ENCODE assay signal across 33 mouse cellular contexts in the genomic region with DNA sequence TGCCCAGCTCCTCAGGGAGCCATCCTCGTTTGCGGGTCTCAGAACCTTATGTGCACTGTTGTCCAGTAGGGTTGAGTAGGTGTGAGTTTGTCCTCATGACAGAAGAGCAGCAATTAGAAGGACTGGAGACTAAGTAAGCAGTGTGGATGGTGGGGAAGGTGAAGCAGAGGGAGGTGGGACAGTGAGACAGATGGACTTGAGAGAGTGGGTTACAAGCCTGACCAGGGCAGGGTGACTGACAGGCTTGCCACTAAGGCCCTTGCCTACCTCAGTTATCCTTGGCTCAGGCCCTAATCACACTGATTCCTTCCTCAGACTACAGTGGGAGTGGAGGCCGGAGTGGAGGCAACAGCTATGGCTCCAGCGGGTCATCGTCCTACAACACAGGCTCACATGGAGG.
"Had no signal": no experiment of that assay in that cellular context is flagged by ENCODE, and none has a peak within 500 bp of the region (broad histone marks: within the 10 kb centered on the region; RNA-seq: fewer than 3 reads in every experiment).

No protein-coding gene starts in this region.

- H3K27me3 ChIP-seq: heart, embryonic 12.5 days; heart, embryonic 13.5 days; hindbrain, embryonic 12.5 days; hindbrain, embryonic 13.5 days; hindbrain, embryonic 15.5 days; intestine, embryonic 15.5 days; kidney, embryonic 15.5 days had no signal

- H3K9ac ChIP-seq: heart, embryonic 12.5 days; heart, embryonic 13.5 days; hindbrain, embryonic 12.5 days; hindbrain, embryonic 13.5 days; hindbrain, embryonic 14.5 days; hindbrain, embryonic 15.5 days; intestine, embryonic 15.5 days; kidney, embryonic 15.5 days had no signal

- H3K4me3 ChIP-seq: heart, embryonic 10.5 days; heart, embryonic 12.5 days; heart, embryonic 13.5 days; hindbrain, embryonic 10.5 days; hindbrain, embryonic 12.5 days; hindbrain, embryonic 13.5 days; hindbrain, embryonic 15.5 days; intestine, embryonic 15.5 days; kidney, embryonic 15.5 days; left cerebral cortex, adult 2 months had no signal

- H3K4me1 ChIP-seq: hindbrain, embryonic 10.5 days; hindbrain, embryonic 12.5 days; hindbrain, embryonic 13.5 days; intestine, embryonic 15.5 days; kidney, embryonic 15.5 days had no signal

- H3K27ac ChIP-seq: heart, embryonic 10.5 days; hindbrain, embryonic 10.5 days; hindbrain, embryonic 12.5 days; hindbrain, embryonic 13.5 days; hindbrain, embryonic 14.5 days; hindbrain, embryonic 15.5 days; hindbrain, postnatal 0 days; intestine, embryonic 15.5 days; kidney, embryonic 15.5 days; kidney, postnatal 0 days; left cerebral cortex, adult 2 months had no signal

- H3K9me3 ChIP-seq: heart, embryonic 10.5 days; heart, embryonic 12.5 days; heart, embryonic 13.5 days; hindbrain, embryonic 10.5 days; hindbrain, embryonic 12.5 days; hindbrain, embryonic 13.5 days; hindbrain, embryonic 15.5 days; intestine, embryonic 15.5 days; kidney, embryonic 15.5 days had no signal

- H3K4me2 ChIP-seq: heart, embryonic 11.5 days; heart, embryonic 12.5 days; heart, embryonic 13.5 days; hindbrain, embryonic 12.5 days; hindbrain, embryonic 13.5 days; hindbrain, embryonic 14.5 days; hindbrain, embryonic 15.5 days; intestine, embryonic 15.5 days; kidney, embryonic 15.5 days had no signal

- ATAC-seq: hindbrain, embryonic 16.5 days; hindbrain, postnatal 0 days; inflammation-experienced regulatory T-cells, adult 6 months; intestine, embryonic 15.5 days; intestine, embryonic 16.5 days; intestine, postnatal 0 days had no signal

- DNase-seq: heart, postnatal 10 days; heart, postnatal 14 days; heart, postnatal 36 days; heart, postnatal 4 days; kidney, adult 11 months; kidney, adult 18-20 months; kidney, adult 2 months; kidney, adult 8-10 months; kidney, adult 9 months; kidney, postnatal 10 days; kidney, postnatal 14 days; kidney, postnatal 25 days; kidney, postnatal 4 days; layer of hippocampus, adult 9-11 months; layer of hippocampus, postnatal 36 days had no signal
